Mouse (Mus musculus) embryonic facial prominence, embryonic 13.5 days (tissue): Measurements from ENCODE around the gene Fam178b. TPM values are rescaled to one million over a fixed set of nuclear protein-coding genes. Genes with fewer than 3 reads are reported as not detected.
A peak's percentile ranks its signal among the peaks of the same experiment; 100 is the strongest.

Source experiments
- ATAC-seq: fragments of 200-750 bp; cut with Nextera tagmentation; 2 replicates; pipeline ENCODE4 v1.8.0; 2017; ENCODE audit warnings: low read depth; ENCODE audit not compliant: insufficient number of reproducible peaks, insufficient read depth, low FRiP score, low TSS enrichment
- H3K27ac ChIP-seq: fragments of 300-500 bp; sonication (generic); 2 replicates; pipeline ENCODE4 v1.5.1; 2015; ENCODE audit warnings: moderate library complexity, mild to moderate bottlenecking, inconsistent platforms
- H3K27me3 ChIP-seq: fragments of 300-500 bp; sonication (generic); 2 replicates; pipeline ENCODE4 v1.6.1; 2015; ENCODE audit warnings: mild to moderate bottlenecking, inconsistent platforms
- H3K36me3 ChIP-seq: fragments of 300-500 bp; sonication (generic); 2 replicates; pipeline ENCODE4 v1.6.1; 2015; ENCODE audit warnings: mild to moderate bottlenecking, inconsistent platforms
- H3K4me1 ChIP-seq: fragments of 300-500 bp; sonication (generic); 2 replicates; pipeline ENCODE4 v1.6.1; 2015; ENCODE audit warnings: inconsistent platforms
- H3K4me2 ChIP-seq: fragments of 300-500 bp; sonication (generic); 2 replicates; pipeline ENCODE4 v1.6.1; 2015; ENCODE audit warnings: moderate library complexity, mild to moderate bottlenecking, inconsistent platforms
- H3K4me3 ChIP-seq: fragments of 300-500 bp; sonication (generic); 2 replicates; pipeline ENCODE4 v1.5.1; 2015; ENCODE audit warnings: mild to moderate bottlenecking, inconsistent platforms
- H3K9ac ChIP-seq: fragments of 300-500 bp; sonication (generic); 2 replicates; pipeline ENCODE4 v1.6.1; 2015; ENCODE audit warnings: mild to moderate bottlenecking, inconsistent platforms
- H3K9me3 ChIP-seq: fragments of 300-500 bp; sonication (generic); 2 replicates; pipeline ENCODE4 v1.6.1; 2016; ENCODE audit warnings: inconsistent platforms
- WGBS: fragments of 180-500 bp; shearing (Covaris S2); methylation state at CpG from one replicate; pipeline ENCODE4 v1.1.7; 2015; ENCODE audit warnings: mixed read lengths; 5-methylcytosine and 5-hydroxymethylcytosine counted together
- polyA plus RNA-seq: library from polyadenylated mRNA; unstranded; fragments of >200 nt; fragmentation: Nextera tagmentation; extraction: Ambion mirVana; gene quantifications from 2 replicates; pipeline ENCODE4 v1.2.1, GENCODE M21; 2015

Fam178b gene
- polyA plus RNA-seq, 1 experiment from 2014 or later = 0.81 TPM

GRCm38 (mm10) chr1:36557457-36558011 lies 125.4 kb downstream of the Fam178b start:
- peak overlapping the region; percentile 96 for H3K4me3 ChIP-seq
- H3K27ac ChIP-seq = peak overlapping the region; percentile 100
- under 1% methylated on average over 48 of the region's 48 CpGs for WGBS
- no peaks in the 10 kb centered on the region for H3K9me3 ChIP-seq
- H3K9ac ChIP-seq = peak overlapping the region; percentile 99
- H3K4me2 ChIP-seq = peak overlapping the region; percentile 96
- H3K36me3 ChIP-seq = peaks cover 28% of the 10 kb centered on the region
- H3K4me1 ChIP-seq = peaks cover 52% of the 10 kb centered on the region
- ATAC-seq = peak; percentile 86
- no peaks in the 10 kb centered on the region for H3K27me3 ChIP-seq

- peak; percentile 70 for ATAC-seq
- under 1% methylated on average over 52 of the region's 52 CpGs for WGBS
- H3K27me3 ChIP-seq = no peaks in the 10 kb centered on the region
Observed at GRCm38 (mm10) chr1:36556553-36557456, 126.2 kb downstream of the Fam178b start.

GRCm38 (mm10) chr1:36555798-36556395 lies 127.1 kb downstream of the Fam178b start:
- peaks cover 39% of the 10 kb centered on the region for H3K4me1 ChIP-seq
- ATAC-seq = no peak
- 0% methylated on average over 8 of the region's 8 CpGs for WGBS

More at GRCm38 (mm10) chr1:36556553-36557456, 126.2 kb downstream of the Fam178b start:
- Histone ChIP-seq H3K9me3 (no peaks in the 10 kb centered on the region), H3K9ac (peak overlapping the region; percentile 99), H3K27ac (peak overlapping the region; percentile 100), H3K4me1 (peaks cover 45% of the 10 kb centered on the region), H3K36me3 (peaks cover 35% of the 10 kb centered on the region), H3K4me3 (peak overlapping the region; percentile 96), H3K4me2 (peak overlapping the region; percentile 96)

GRCm38 (mm10) chr1:36554633-36555399 lies 128.2 kb downstream of the Fam178b start:
- H3K36me3 ChIP-seq = peaks cover 55% of the 10 kb centered on the region
- ATAC-seq = no peak
- H3K9ac ChIP-seq = peak overlapping the region; percentile 99
- no peaks in the 10 kb centered on the region for H3K27me3 ChIP-seq
- H3K4me3 ChIP-seq = peak overlapping the region; percentile 96
- peak overlapping the region; percentile 96 for H3K4me2 ChIP-seq
- peaks cover 45% of the 10 kb centered on the region for H3K4me1 ChIP-seq
- no peaks in the 10 kb centered on the region for H3K9me3 ChIP-seq
- WGBS = 67% methylated on average over 21 of the region's 21 CpGs
- H3K27ac ChIP-seq = peak overlapping the region; percentile 100

More at GRCm38 (mm10) chr1:36555798-36556395, 127.1 kb downstream of the Fam178b start:
- Histone ChIP-seq H3K27me3 (no peaks in the 10 kb centered on the region), H3K9ac (peak overlapping the region; percentile 99), H3K4me2 (peak overlapping the region; percentile 96), H3K27ac (peak overlapping the region; percentile 100), H3K9me3 (no peaks in the 10 kb centered on the region), H3K36me3 (peaks cover 44% of the 10 kb centered on the region), H3K4me3 (peak overlapping the region; percentile 96)

- Histone ChIP-seq H3K4me2 (no peak overlapping the region), H3K36me3 (peaks cover 73% of the 10 kb centered on the region), H3K4me3 (no peak overlapping the region), H3K27me3 (no peaks in the 10 kb centered on the region), H3K9ac (no peak overlapping the region), H3K9me3 (no peaks in the 10 kb centered on the region), H3K4me1 (peaks cover 54% of the 10 kb centered on the region), H3K27ac (no peak overlapping the region)
- 90% methylated on average over 16 of the region's 16 CpGs for WGBS
- no peak for ATAC-seq
Observed at GRCm38 (mm10) chr1:36552506-36552905, 130.5 kb downstream of the Fam178b start.

- no peak for ATAC-seq
- Histone ChIP-seq H3K36me3 (peaks cover 73% of the 10 kb centered on the region), H3K9me3 (no peaks in the 10 kb centered on the region), H3K4me2 (no peak overlapping the region), H3K27me3 (no peaks in the 10 kb centered on the region), H3K27ac (no peak overlapping the region), H3K9ac (no peak overlapping the region), H3K4me1 (peaks cover 58% of the 10 kb centered on the region), H3K4me3 (no peak overlapping the region)
- 87% methylated on average over 17 of the region's 17 CpGs for WGBS
Observed at GRCm38 (mm10) chr1:36551904-36552303, 131.1 kb downstream of the Fam178b start.

- no peak for ATAC-seq
- WGBS = 80% methylated on average over 20 of the region's 20 CpGs
- Histone ChIP-seq H3K9me3 (no peaks in the 10 kb centered on the region), H3K27me3 (no peaks in the 10 kb centered on the region), H3K27ac (0 out of 2 replicates have a peak overlapping the region, but pooled peaks have one; percentile 89), H3K9ac (no peak overlapping the region), H3K4me2 (no peak overlapping the region), H3K4me1 (peaks cover 57% of the 10 kb centered on the region), H3K4me3 (no peak overlapping the region), H3K36me3 (peaks cover 72% of the 10 kb centered on the region)
Observed at GRCm38 (mm10) chr1:36550075-36550863, 132.7 kb downstream of the Fam178b start.

- Histone ChIP-seq H3K9me3 (no peaks in the 10 kb centered on the region), H3K4me3 (0 out of 2 replicates have a peak overlapping the region, but pooled peaks have one; percentile 9), H3K27me3 (no peaks in the 10 kb centered on the region), H3K4me1 (peaks cover 49% of the 10 kb centered on the region), H3K4me2 (peak overlapping the region; percentile 24; the same call in 1 of the 2 replicates), H3K27ac (peak overlapping the region; percentile 89), H3K36me3 (peaks cover 65% of the 10 kb centered on the region), H3K9ac (peak overlapping the region; percentile 55)
- 80% methylated on average over 18 of the region's 18 CpGs for WGBS
- ATAC-seq = no peak
Observed at GRCm38 (mm10) chr1:36549491-36549890, 133.5 kb downstream of the Fam178b start.

GRCm38 (mm10) chr1:36548771-36549170 lies 134.2 kb downstream of the Fam178b start:
- H3K36me3 ChIP-seq = peaks cover 57% of the 10 kb centered on the region

GRCm38 (mm10) chr1:36547981-36548598 lies 134.9 kb downstream of the Fam178b start:
- ATAC-seq = no peak
- H3K9ac ChIP-seq = peak overlapping the region; percentile 57
- peaks cover 54% of the 10 kb centered on the region for H3K4me1 ChIP-seq
- H3K4me2 ChIP-seq = peak overlapping the region; percentile 38; the same call in 1 of the 2 replicates
- H3K27ac ChIP-seq = peak overlapping the region; percentile 89
- WGBS = 22% methylated on average over 9 of the region's 9 CpGs
- no peaks in the 10 kb centered on the region for H3K9me3 ChIP-seq
- H3K36me3 ChIP-seq = peaks cover 51% of the 10 kb centered on the region
- H3K4me3 ChIP-seq = no peak overlapping the region
- H3K27me3 ChIP-seq = no peaks in the 10 kb centered on the region

More at GRCm38 (mm10) chr1:36548771-36549170, 134.2 kb downstream of the Fam178b start:
- peak overlapping the region; percentile 89 for H3K27ac ChIP-seq
- no peaks in the 10 kb centered on the region for H3K27me3 ChIP-seq
- H3K4me2 ChIP-seq = peak overlapping the region; percentile 24; the same call in 1 of the 2 replicates
- 29% methylated on average over 8 of the region's 8 CpGs for WGBS
- no peak for ATAC-seq
- H3K4me1 ChIP-seq = peaks cover 48% of the 10 kb centered on the region
- H3K9me3 ChIP-seq = no peaks in the 10 kb centered on the region
- H3K9ac ChIP-seq = peak overlapping the region; percentile 55
- peak overlapping the region; percentile 9; the same call in 1 of the 2 replicates for H3K4me3 ChIP-seq
